Mouse (Mus musculus) kidney, adult 2 months (tissue): ENCODE measurements around the gene Scrg1. TPM values are rescaled to one million over a fixed set of nuclear protein-coding genes. Genes with fewer than 3 reads are reported as not detected.

Experiments used
- DNase-seq: peaks from one replicate; pipeline ENCODE4 v3.0.0; 2021
- H3K27ac ChIP-seq: fragments of 200-500 bp; 2 replicates; pipeline ENCODE4 v1.5.1; 2012; ENCODE audit warnings: low read depth, low read length, control low read depth, inconsistent platforms; ENCODE audit not compliant: insufficient read depth
- H3K27me3 ChIP-seq: fragments of 200-500 bp; replicated peaks from 2 replicates; pipeline ENCODE4 v1.6.1; 2012; ENCODE audit warnings: mild to moderate bottlenecking, moderate library complexity, low read length, inconsistent platforms; ENCODE audit not compliant: control insufficient read depth, insufficient read depth
- H3K36me3 ChIP-seq: fragments of 200-500 bp; 2 replicates; pipeline ENCODE4 v1.6.1; 2012; ENCODE audit warnings: mild to moderate bottlenecking, moderate library complexity, low read length, inconsistent platforms; ENCODE audit not compliant: control insufficient read depth, insufficient read depth
- H3K4me1 ChIP-seq: fragments of 200-500 bp; 2 replicates; pipeline ENCODE4 v1.6.1; 2011; ENCODE audit warnings: low read length; ENCODE audit not compliant: control insufficient read depth, insufficient read depth
- H3K4me3 ChIP-seq: fragments of 200-500 bp; 2 replicates; pipeline ENCODE4 v1.5.1; 2011; ENCODE audit warnings: mild to moderate bottlenecking, low read depth, low read length, control low read depth; ENCODE audit not compliant: insufficient read depth
- CTCF ChIP-seq: fragments of 200-500 bp; conservative IDR thresholded peaks from 2 replicates; pipeline ENCODE4 v1.5.1; 2011; ENCODE audit warnings: low read depth, mild to moderate bottlenecking, control low read depth, low read length, moderate library complexity, mixed read lengths; ENCODE audit not compliant: insufficient read depth, insufficient read length
- POLR2A ChIP-seq: fragments of 200-500 bp; IDR thresholded peaks from one replicate; pipeline ENCODE4 v1.6.1; 2011; ENCODE audit warnings: low read depth, low read length, control low read depth
- WGBS: fragments of 180-500 bp; shearing (Covaris S2); methylation state at CpG from one replicate; pipeline ENCODE4 v1.1.7; 2018; 5-methylcytosine and 5-hydroxymethylcytosine counted together
- polyA plus RNA-seq: library from polyadenylated mRNA; depleted of rRNA; stranded (reverse); fragments of >200 nt; gene quantifications from 2 replicates; pipeline ENCODE4 v1.2.3, GENCODE M21; 2012

Scrg1 gene
- polyA plus RNA-seq, 1 experiment, result 1.2 TPM

GRCm38 (mm10) chr8:57453361-57453760 is 2.4 kb upstream of the Scrg1 start:
- WGBS, result 55% methylated on average over 2 of the region's 2 CpGs
- H3K27ac ChIP-seq, result peak overlapping the region; percentile 80
- peak; percentile 78 for DNase-seq
- H3K4me1 ChIP-seq, result peaks cover 7% of the 10 kb centered on the region; the same call in 1 of the 2 replicates
- H3K4me3 ChIP-seq, result no peak overlapping the region
- no peak for TF ChIP-seq CTCF
- no peak for TF ChIP-seq POLR2A
- no peaks in the 10 kb centered on the region for H3K27me3 ChIP-seq
- no peaks in the 10 kb centered on the region for H3K36me3 ChIP-seq

DNA sequence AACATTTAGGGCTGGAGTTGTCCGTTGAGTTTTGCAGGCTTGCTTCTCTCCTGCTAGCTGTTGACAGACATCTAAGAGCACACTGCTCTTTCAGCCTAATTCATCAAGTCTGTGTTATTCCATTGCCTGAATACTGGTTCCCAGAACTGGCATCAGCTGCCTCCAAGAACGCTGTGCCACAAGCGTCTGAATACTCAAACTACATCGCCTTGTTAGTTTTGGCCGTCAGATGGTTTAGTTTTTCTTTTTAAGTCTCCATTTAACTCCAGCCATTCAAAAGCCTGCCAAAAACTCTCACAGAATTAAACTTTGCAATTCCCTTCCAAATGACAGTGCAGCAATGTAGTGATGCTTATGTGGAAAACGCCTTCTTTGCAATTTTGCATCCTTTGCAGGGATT is 1.4 kb downstream of the Scrg1 start:
- no peaks in the 10 kb centered on the region for H3K36me3 ChIP-seq
- WGBS, result 74% methylated on average over 6 of the region's 6 CpGs
- H3K27me3 ChIP-seq, result no peaks in the 10 kb centered on the region
- peaks cover 4% of the 10 kb centered on the region; the same call in 1 of the 2 replicates for H3K4me1 ChIP-seq
- no peak overlapping the region for H3K4me3 ChIP-seq
- TF ChIP-seq POLR2A (no peak), CTCF (no peak)
- DNase-seq, result peak; percentile 37
- H3K27ac ChIP-seq, result no peak overlapping the region

GRCm38 (mm10) chr8:57457942-57458341 is 2.2 kb downstream of the Scrg1 start:
- Histone ChIP-seq H3K36me3 (no peaks in the 10 kb centered on the region), H3K4me1 (peaks cover 3% of the 10 kb centered on the region; the same call in 1 of the 2 replicates), H3K27me3 (no peaks in the 10 kb centered on the region), H3K27ac (no peak overlapping the region), H3K4me3 (no peak overlapping the region)
- WGBS, result 28% methylated on average over 3 of the region's 3 CpGs
- TF ChIP-seq CTCF (no peak), POLR2A (no peak)
- peak; percentile 46 for DNase-seq

GRCm38 (mm10) chr8:57462839-57463238 is 7.1 kb downstream of the Scrg1 start:
- 57% methylated on average over 1 of the region's 1 CpGs for WGBS
- no peaks in the 10 kb centered on the region for H3K27me3 ChIP-seq
- H3K27ac ChIP-seq, result no peak overlapping the region

DNA sequence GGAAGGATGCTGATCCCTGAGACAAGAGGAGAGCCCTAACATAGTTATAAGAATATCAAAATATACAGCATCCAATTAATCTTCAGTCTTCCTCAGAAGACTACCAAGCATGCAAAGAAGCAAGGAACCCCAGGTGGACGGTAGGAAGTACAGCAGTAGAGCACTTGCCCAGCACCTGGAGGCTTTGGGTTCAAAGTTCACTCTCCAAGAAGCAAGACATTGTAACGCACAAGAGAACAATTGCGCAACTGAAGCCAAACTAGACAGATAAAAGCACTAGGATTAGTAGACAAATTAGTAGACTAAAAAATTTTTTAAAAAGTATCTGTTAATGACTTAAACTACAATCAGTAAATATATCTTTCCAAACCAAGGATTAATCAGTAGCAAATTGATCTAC is 8.0 kb downstream of the Scrg1 start:
- H3K4me1 ChIP-seq, result 0 out of 2 replicates have a peak, but pooled peaks cover 4% of the 10 kb centered on the region
- no peak overlapping the region for H3K27ac ChIP-seq
- DNase-seq, result peak; percentile 62
- no peaks in the 10 kb centered on the region for H3K36me3 ChIP-seq
- no peaks in the 10 kb centered on the region for H3K27me3 ChIP-seq
- 56% methylated on average over 3 of the region's 3 CpGs for WGBS
- no peak overlapping the region for H3K4me3 ChIP-seq
- TF ChIP-seq POLR2A, result no peak
- no peak for TF ChIP-seq CTCF

More at GRCm38 (mm10) chr8:57462839-57463238, 7.1 kb downstream of the Scrg1 start:
- TF ChIP-seq CTCF (no peak), POLR2A (no peak)
- Histone ChIP-seq H3K4me1 (0 out of 2 replicates have a peak, but pooled peaks cover 2% of the 10 kb centered on the region), H3K4me3 (no peak overlapping the region), H3K36me3 (no peaks in the 10 kb centered on the region)
- DNase-seq, result no peak

- TF ChIP-seq CTCF (no peak), POLR2A (no peak)
- WGBS, result 10% methylated on average over 5 of the region's 5 CpGs
- H3K4me3 ChIP-seq, result no peak overlapping the region
- no peak overlapping the region for H3K27ac ChIP-seq
- DNase-seq, result peak; percentile 87
- H3K4me1 ChIP-seq, result 0 out of 2 replicates have a peak, but pooled peaks cover 5% of the 10 kb centered on the region
- no peaks in the 10 kb centered on the region for H3K36me3 ChIP-seq
- no peaks in the 10 kb centered on the region for H3K27me3 ChIP-seq
Measured at GRCm38 (mm10) chr8:57468624-57469023, 12.9 kb downstream of the Scrg1 start.

- no peak for TF ChIP-seq CTCF
- WGBS, result 97% methylated on average over 5 of the region's 5 CpGs
Measured at GRCm38 (mm10) chr8:57470863-57471262, 15.1 kb downstream of the Scrg1 start.

DNA sequence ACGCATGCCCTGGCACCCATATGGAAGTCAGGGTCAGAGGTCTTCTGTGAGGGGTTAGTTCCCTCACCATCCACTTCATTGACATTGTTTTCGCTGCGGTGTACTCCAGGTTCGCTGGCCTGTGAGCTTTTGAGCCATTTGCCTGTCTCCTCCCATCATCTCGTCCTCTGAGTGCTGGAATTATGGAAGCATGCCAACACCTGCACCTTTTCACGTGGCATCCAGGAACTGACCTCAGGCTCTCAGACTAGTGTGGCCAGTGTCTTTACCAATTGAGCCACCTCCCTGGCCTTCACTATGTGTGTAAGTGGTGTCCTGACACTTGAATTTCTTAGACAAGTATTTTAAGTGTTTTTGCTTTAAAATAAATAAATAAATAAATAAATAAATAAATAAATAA is 18.0 kb downstream of the Scrg1 start:
- no peaks in the 10 kb centered on the region for H3K36me3 ChIP-seq
- WGBS, result 57% methylated on average over 6 of the region's 6 CpGs
- no peak overlapping the region for H3K27ac ChIP-seq
- H3K4me1 ChIP-seq, result 0 out of 2 replicates have a peak, but pooled peaks cover under 1% of the 10 kb centered on the region
- peak; percentile 72 for DNase-seq
- TF ChIP-seq POLR2A, result no peak
- TF ChIP-seq CTCF, result no peak
- no peak overlapping the region for H3K4me3 ChIP-seq
- no peaks in the 10 kb centered on the region for H3K27me3 ChIP-seq

More at GRCm38 (mm10) chr8:57470863-57471262, 15.1 kb downstream of the Scrg1 start:
- H3K4me1 ChIP-seq, result 0 out of 2 replicates have a peak, but pooled peaks cover 2% of the 10 kb centered on the region
- no peak for DNase-seq
- no peak overlapping the region for H3K27ac ChIP-seq
- no peak overlapping the region for H3K4me3 ChIP-seq
- H3K27me3 ChIP-seq, result no peaks in the 10 kb centered on the region
- no peaks in the 10 kb centered on the region for H3K36me3 ChIP-seq
